Mouse (Mus musculus) urinary bladder, postnatal 14 days (tissue): ENCODE results near the gene Art4.

ENCODE experiments used
- DNase-seq: peaks from one replicate; pipeline ENCODE4 v3.0.0; 2021; ENCODE audit warnings: low spot score

The Art4 gene

GRCm38 (mm10) chr6:136827116-136827515 is 30.4 kb downstream of the Art4 start:
- no peak for DNase-seq

DNA sequence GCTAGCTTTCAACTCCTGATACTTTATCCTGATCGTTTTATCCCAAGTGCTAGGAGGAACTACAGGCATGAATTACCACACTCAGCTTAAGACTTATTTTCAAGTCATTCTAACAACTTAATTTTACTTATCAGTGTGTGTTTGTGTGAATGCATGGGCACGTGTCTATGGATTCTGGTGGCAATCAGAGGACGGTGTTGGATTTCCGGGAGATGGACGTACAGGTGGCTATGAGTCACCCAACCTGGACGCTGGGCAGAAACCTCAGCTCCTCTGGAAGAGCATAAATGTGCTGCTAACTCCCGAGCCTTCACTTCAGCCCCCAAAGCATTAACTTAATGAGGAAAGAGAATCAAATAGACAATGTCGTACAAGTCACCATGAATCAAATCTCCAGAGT is 32.5 kb downstream of the Art4 start:
- no peak for DNase-seq

- DNase-seq, result no peak
Observed at GRCm38 (mm10) chr6:136821086-136821485, 36.4 kb downstream of the Art4 start.

GRCm38 (mm10) chr6:136820381-136820780 is 37.2 kb downstream of the Art4 start:
- no peak for DNase-seq

DNA sequence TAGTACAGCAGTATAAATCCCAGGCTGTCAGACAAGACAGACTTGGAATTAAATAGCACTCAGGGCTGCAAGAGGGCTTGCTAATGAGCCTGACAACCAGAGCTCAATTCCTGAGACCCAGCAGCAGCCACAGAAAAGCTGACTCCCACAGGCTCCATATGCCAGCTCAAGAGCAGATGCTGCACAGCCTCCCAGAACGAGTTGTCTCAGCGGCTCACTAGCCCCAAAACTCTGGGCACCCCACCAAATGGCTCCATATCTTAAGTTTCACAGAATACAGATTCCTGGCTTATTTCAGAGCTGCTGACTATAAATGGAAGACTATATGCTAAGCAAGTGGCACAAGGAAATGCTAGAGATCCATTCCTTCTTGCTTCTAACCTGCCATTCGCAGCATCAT is 40.0 kb downstream of the Art4 start:
- no peak for DNase-seq

DNA sequence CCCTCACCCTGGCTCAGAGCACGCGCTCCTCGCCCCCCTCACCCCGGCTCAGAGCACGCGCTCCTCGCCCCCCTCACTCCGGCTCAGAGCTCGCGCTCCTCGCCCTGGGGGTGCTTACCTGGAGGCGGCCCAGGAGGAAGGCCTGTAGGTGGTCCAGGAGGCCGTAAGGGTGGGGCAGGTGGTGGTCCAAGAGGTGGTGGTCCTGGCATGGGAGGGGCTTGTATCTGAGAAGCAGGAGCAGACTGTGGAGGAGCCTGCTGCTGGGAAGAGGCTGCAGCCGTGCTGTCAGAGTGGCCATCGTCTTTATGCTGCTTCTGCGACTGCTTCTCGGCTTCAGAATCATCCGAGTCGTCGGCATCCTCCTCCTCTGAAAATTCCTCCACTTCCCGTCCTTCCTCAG is 40.7 kb downstream of the Art4 start:
- no peak for DNase-seq

DNA sequence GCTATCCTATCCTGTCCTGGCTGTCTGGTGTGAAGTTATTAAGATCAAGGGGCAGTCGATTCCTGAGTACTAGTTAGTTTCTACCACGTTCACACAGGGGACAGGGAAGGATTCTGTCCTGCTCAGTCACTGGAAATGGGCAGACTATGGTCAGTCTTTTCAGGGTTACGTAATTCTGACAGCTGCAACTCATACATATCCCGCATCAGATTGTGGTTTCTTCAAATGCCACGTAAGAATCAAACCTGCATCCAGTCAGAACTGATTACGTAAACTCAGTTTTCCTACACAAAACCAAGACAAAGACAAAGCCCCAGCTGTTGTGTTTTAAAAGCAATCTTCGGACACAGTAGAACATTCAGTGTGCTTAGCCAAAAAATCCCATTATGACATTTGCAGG is 42.2 kb downstream of the Art4 start:
- DNase-seq, result no peak

DNA sequence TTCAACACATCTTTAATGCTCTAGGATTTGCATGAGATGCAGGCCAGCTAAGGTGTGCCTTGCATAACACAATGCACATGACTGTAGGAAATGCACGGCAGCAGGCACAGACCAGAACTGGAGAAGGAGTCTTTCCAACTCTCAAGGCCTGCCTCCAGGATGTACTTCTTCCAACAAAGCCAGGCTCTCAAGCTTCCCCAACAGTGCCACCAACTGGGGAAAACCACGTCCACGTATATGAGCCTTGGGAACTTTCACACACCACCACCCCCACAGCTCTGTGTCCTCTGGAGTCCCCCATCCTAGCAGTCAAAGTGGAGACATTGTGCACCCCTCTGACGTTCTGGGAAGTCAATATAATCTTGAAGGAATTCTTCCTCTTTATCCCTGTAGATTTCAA is 44.4 kb downstream of the Art4 start:
- no peak for DNase-seq

DNA sequence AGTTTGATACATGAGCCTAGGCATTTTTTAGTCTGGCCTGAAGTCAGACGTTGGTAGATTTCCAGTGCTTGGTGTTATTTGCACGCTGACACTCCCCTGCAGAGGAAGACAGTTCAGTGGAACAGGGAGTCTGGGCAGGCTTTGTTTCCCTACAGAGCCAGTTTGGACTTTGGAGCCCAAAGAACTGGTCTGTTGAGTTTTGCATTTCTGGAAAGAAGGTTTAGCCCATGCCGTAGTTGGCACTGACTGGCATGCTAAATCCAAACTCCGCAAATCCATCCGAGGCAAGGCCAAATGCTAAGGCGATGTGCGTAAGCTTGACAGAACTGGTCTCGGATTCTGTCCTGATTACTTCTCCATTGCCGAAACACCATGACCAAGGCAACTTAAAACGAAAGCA is 46.3 kb downstream of the Art4 start:
- DNase-seq, result no peak

- no peak for DNase-seq
Observed at GRCm38 (mm10) chr6:136809673-136810072, 47.9 kb downstream of the Art4 start.

- peak; percentile 75 for DNase-seq
Observed at GRCm38 (mm10) chr6:136809077-136809476, 48.5 kb downstream of the Art4 start.

GRCm38 (mm10) chr6:136808631-136809046 is 48.9 kb downstream of the Art4 start:
- DNase-seq, result peak; percentile 52

DNA sequence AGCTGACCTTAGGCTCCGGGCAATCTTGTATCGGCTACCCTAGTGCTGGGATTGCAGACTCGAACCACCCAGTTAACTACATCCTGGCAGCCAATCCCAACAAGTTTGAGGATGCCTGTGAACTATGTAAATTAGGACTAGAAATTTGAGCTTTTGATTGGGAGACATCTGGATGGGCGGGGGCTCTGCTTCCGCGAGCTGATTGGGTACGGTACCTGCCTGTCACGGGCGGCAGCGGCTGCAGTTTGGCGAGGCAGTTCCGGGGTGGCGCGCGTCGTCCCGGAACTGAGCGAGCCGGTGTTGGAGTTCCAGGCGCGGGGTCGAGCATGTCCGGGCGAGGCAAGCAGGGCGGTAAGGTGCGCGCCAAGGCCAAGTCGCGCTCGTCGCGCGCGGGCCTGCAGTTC is 49.5 kb downstream of the Art4 start, which contains the start of gene H2afj:
TSS of gene H2afj (plus strand) at position 231 of the 404 bp plus-strand sequence.
- DNase-seq, result peak; percentile 98

- no peak for DNase-seq
Observed at GRCm38 (mm10) chr6:136807395-136808013, 50.0 kb downstream of the Art4 start.

DNA sequence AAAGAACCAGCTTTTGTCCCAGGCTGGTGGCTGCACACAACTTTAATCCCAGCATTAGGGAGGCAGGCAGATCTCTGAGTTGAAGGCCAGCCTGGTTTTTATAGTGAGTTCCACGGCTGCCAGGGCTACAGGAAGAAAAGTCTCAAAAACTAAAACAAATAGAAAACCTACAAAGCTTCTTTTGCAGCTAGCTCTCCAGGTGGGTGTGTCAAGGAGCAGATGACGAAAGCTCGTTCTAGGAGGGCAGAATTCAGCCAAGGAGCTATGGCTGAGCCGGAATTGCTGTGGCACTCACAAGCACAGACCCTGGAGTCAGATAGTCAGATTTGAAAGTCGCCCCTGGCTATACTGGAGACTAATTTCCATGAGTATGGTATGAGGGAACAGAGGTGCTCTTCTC is 50.7 kb downstream of the Art4 start:
- no peak for DNase-seq

DNA sequence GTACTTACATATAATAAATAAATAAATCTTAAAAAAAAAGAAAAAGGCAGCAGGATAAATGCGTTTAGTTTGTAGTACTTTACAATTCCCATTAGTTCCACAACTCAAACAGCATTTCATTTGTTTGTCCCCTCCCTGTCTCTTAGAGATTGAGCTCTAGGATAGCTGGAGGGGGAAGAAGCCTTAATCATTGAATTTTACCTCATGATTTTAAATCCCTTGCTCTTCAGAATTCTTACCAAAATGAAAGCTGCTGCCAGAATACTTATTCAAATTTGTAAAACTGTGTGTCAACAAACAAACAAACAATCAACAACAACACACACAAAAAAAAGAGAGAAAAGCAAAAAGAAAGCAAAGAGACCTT is 52.1 kb downstream of the Art4 start:
- no peak for DNase-seq

DNA sequence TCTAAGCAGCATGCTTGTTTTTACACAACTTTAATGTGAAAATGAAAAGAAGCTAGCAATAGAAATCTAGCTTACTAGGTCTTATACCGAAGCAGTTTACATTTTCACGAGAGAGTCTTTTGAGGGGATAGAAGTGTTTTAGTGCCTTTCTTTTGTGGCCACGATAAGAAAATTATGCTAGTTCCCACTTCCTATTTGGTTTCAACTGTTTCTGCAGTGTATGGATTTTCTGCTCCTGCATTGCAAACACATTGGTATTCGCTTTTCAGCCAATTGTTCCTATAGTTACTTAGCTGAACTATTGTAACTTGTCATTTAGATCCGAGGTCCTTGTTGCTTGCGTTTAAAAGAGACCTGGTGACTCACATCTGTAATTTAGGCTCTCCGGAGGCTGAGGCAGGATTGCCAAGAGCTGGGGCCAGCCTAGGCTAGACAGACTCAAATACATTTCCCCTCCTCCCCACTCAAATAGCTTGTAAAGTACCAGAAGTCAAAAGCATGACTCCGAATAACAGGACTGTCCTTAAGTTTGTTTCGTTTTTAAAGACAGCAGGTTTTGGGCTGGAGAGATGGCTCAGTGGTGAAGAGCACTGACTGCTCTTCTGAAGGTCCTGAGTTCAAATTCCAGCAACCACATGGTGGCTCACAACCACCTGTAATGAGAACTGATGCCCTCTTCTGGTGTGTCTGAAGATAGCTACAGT is 52.7 kb downstream of the Art4 start:
- no peak for DNase-seq

DNA sequence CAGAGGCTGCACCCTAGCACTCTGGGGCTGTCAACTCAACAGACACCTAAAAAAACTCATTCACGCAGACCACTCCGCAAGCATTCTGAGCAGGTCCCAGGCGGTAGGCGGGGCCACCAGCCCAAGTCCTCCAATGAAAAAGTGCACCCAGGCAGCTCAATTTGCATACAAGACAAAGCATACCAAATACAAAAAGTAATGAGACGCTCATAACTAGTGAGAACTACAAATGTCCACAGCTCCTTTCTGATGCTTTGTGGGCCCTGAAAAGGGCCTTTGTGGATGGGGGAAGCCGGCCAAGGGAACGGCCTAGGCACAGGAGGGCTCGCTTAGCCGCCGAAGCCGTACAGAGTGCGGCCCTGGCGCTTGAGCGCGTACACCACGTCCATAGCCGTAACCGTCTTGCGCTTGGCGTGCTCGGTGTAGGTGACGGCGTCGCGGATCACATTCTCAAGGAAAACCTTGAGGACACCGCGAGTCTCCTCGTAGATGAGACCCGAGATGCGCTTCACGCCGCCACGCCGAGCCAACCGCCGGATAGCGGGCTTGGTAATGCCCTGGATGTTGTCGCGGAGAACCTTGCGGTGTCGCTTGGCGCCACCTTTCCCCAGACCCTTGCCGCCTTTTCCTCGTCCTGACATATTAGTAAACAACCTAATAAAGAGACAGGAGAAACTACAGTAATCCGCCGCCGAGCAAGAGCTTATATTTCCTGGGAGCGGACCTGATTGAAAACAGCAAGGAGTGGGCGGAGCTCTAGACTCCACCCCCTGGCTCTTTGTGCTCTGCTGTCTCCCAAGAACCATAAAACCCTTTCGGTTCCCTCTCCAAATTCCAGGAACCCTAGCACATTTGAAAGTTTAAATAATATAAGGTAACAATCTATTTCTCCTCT is 53.5 kb downstream of the Art4 start, which contains the start of gene Hist4h4:
TSS of gene Hist4h4 (minus strand) at position 677 of the 895 bp plus-strand sequence.
- peak; percentile 96 for DNase-seq

DNA sequence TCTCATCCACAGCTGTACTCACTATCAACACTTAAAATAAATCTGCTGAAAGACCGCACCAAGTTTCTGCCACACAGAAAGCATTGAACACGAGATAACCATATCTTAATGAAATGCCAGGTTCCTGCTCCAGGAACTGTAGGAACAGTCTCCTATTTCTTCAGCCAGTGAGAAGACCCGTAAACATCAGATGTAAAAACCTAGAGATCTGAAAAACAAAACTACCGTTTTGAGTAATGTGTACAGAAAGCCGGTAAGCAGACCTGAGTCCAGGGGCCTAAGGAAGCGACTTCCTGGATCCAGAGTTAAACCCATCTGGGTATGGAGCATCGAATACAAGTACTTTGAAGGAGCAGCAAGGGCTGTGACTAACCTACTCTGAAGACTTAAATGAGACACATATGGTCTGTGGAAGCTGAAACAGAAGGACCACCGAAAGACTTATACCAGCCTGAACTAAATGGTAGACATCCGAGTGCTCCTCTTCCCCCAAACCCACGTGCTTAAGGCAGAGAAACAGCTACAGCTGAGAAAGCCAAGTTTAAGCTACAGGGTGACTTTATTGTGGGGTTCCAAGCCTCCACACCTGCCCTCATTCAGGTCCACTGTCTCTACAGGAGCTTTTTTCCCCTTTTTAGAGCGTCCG is 54.3 kb downstream of the Art4 start:
- no peak for DNase-seq

GRCm38 (mm10) chr6:136801274-136801673 is 56.3 kb downstream of the Art4 start:
- no peak for DNase-seq

DNA sequence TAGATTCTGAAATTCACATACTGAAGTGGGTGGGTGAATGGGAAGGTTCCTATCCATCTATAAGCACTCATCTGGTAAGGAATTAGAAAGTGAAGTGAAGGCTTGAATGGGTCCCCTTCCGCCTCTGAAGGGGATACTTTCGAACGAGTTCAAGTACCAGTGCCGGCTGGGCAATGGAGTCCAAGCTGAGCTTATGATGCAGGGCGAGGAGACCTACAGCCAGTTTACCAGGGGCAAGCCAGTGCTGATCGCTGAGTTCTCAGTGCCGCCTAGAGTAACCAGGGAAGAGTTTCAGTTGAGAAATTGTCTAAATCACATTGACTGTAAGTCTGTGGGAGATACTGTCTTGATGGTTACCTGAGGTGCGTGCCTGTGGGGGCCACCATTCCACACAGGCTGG is 56.8 kb downstream of the Art4 start:
- no peak for DNase-seq
